Mouse (Mus musculus): ENCODE results near the gene Drc1. TPM values are rescaled to one million over a fixed set of nuclear protein-coding genes. Genes with fewer than 3 reads are reported as not detected.

The Drc1 gene
- 1 to 10 TPM in 2 of 3 experiments, under 1 TPM in 1; 0.50 to 3.1 (median 1.5) TPM for polyA plus RNA-seq (2017; shearing (Covaris generic))

GRCm38 (mm10) chr5:30281291-30281732, at the start of gene Drc1:
Gene Drc1 (plus strand): TSS chr5:30281388.
- no peak for ATAC-seq

GRCm38 (mm10) chr5:30231891-30232270, 49.3 kb upstream of the Drc1 start:
- ATAC-seq: no peak

GRCm38 (mm10) chr5:30232271-30232971, 48.8 kb upstream of the Drc1 start, which contains the start of gene Selenoi:
Gene Selenoi (plus strand): TSS chr5:30232581.
- ATAC-seq: peak; percentile 98

GRCm38 (mm10) chr5:30233042-30233441, 48.1 kb upstream of the Drc1 start:
- ATAC-seq: no peak

GRCm38 (mm10) chr5:30233979-30234378, 47.2 kb upstream of the Drc1 start:
- ATAC-seq: no peak

- no peak for ATAC-seq
These were observed 45.5 kb upstream of the Drc1 start for GRCm38 (mm10) chr5:30235641-30236126.

- ATAC-seq: no peak
These were observed 42.7 kb upstream of the Drc1 start for GRCm38 (mm10) chr5:30238533-30238932.

- ATAC-seq: peak; percentile 82
These were observed 40.6 kb upstream of the Drc1 start for GRCm38 (mm10) chr5:30240552-30240951.

GRCm38 (mm10) chr5:30242410-30242809, 38.8 kb upstream of the Drc1 start:
- ATAC-seq: no peak

- ATAC-seq: no peak
These were observed 37.4 kb upstream of the Drc1 start for GRCm38 (mm10) chr5:30243741-30244140.

GRCm38 (mm10) chr5:30245861-30246416, 35.2 kb upstream of the Drc1 start:
- ATAC-seq: no peak

- ATAC-seq: no peak
These were observed 33.5 kb upstream of the Drc1 start for GRCm38 (mm10) chr5:30247666-30248065.

- ATAC-seq: no peak
These were observed 25.4 kb upstream of the Drc1 start for GRCm38 (mm10) chr5:30255567-30256354.

GRCm38 (mm10) chr5:30258776-30259175, 22.4 kb upstream of the Drc1 start:
- ATAC-seq: no peak

GRCm38 (mm10) chr5:30270571-30271190, 10.5 kb upstream of the Drc1 start:
- ATAC-seq: no peak

GRCm38 (mm10) chr5:30271599-30272281, 9.4 kb upstream of the Drc1 start:
- ATAC-seq: no peak

- no peak for ATAC-seq
These were observed 4.8 kb upstream of the Drc1 start for GRCm38 (mm10) chr5:30276361-30276760.

GRCm38 (mm10) chr5:30278952-30279351, 2.2 kb upstream of the Drc1 start:
- ATAC-seq: no peak

GRCm38 (mm10) chr5:30279446-30279845, 1.7 kb upstream of the Drc1 start:
- ATAC-seq: no peak

GRCm38 (mm10) chr5:30280864-30281263, 324 bp upstream of the Drc1 start:
- no peak for ATAC-seq

- ATAC-seq: no peak
These were observed 5.0 kb downstream of the Drc1 start for GRCm38 (mm10) chr5:30285944-30286799.
